Mouse (Mus musculus) neutrophil, adult 5-6 weeks (primary cell): Measurements from ENCODE around the gene Pank1. TPM values are rescaled to one million over a fixed set of nuclear protein-coding genes. Genes with fewer than 3 reads are reported as not detected.

Experiments
- ATAC-seq: fragments of 151-379, 151-347 bp; 2 replicates; pipeline ENCODE4 v1.8.0; 2017; ENCODE audit warnings: mild to moderate bottlenecking, moderate TSS enrichment; ENCODE audit not compliant: insufficient number of reproducible peaks, poor library complexity, low FRiP score, severe bottlenecking; ENCODE audit errors: extremely low read depth
- total RNA-seq: library from RNA; stranded (forward); fragments of 200-1000 nt; gene quantifications from 2 replicates; pipeline ENCODE4 v1.2.3, GENCODE M21; 2017

The Pank1 gene
- total RNA-seq, 1 experiment from 2014 or later: 4.1 TPM

DNA sequence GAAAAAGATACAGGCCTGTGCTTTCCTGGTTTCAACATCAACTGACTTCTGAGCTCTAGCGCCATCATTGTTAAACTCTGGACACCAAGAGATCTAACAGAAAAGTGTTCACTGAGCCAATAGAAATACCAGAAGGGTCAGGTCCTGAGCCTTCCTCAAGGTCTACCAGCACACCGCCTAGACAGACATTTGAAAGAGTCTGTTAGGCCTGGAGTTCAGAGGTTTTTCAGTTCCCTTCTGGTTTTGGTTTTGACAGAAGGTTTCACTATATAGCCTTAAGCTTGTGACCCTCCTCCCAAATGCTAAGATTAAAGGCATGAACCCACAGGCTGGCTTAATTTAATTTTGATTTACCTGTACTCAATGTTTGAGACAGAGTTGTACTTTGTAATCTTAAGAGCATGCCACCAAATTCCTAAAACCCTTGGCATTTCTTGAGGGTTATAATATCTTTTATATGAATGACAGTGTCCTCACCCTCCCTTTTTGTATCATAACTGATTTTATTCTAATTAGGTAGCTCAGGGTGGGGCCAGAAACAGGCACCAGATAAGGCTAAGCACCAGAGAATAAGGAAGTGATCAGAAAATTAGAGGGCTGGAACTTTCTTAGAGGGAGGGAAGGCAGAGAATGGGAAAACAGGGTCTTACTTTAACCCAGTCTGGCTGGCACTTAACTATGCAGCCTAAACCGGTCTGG lies 4.4 kb upstream of the Pank1 start:
- ATAC-seq: no peak

- ATAC-seq: no peak
These were observed 3.2 kb upstream of the Pank1 start for GRCm38 (mm10) chr19:34882443-34882842.

GRCm38 (mm10) chr19:34881160-34881559 lies 1.9 kb upstream of the Pank1 start:
- ATAC-seq: no peak

- ATAC-seq: no peak
These were observed 369 bp upstream of the Pank1 start for GRCm38 (mm10) chr19:34879624-34880023.

DNA sequence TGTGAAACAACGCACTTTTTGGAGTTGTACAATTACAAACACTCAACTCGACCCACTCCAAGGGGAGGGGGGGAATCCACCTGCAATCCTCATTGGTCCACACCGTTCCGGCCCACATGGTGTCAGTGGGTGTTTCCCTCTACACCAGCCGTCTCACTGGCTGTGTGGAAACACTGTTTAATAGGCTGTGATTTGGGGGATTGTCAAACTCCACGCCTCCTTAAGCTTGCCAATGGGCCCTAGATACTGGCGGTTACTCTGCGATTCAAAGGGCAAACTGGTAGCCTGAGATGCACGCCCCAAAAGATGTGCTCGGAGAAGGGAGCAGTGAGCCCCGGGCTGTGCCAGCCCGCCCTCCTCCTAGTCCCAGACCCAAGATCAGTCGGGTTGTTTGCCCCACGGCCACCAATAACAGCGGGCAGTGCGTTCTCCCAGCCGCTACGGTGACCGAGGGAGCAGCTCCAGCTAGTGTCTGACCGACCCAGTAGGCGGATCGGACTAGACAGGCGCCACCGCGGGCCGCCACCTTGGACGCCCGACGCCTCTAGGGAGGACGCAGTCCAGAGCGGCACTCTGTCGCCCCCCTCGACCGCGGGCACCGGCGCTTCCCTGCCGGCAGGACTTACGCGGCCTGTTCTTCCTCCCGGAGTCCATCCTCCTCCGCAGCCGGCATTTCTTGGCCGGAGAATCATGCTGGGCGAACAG lies 1.2 kb downstream of the Pank1 start:
- ATAC-seq: peak; percentile 91

DNA sequence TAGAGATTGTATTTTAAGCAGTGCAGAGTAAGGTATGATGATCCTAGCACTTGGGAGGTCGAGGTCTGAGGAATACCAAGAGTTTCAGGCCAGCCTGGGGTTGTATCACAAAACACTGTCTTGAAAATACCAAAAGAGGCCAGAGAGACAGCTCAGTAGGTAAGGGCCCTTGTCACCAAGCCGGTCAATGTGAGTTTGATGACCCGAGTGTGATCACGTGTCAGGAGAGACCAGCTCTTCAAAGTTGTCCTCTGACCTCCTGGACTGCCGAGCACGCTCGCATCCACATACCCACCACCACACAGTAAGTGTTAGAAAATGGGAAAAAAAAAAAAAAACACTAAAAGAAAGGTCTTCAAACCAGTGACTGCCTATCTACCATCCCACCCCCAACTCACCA lies 2.6 kb downstream of the Pank1 start:
- no peak for ATAC-seq

DNA sequence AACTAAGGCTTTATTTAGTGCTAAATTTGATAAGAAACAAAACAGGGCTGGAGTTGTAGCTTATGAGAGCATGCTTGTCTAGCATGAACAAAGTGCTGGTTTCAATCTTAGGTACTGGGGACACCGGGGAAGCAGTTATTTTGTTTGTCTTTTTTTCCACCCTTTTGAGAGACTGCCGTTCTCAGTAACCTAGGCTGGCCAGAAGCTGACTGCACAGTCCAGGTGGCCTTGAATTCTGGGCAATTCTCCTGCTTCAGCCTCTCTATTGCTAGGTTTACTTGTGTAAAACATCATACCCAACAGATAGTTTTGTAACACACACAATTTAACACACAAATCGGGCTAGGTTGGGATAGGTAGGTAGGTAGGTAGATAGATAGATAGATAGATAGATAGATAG lies 9.9 kb downstream of the Pank1 start:
- ATAC-seq: no peak

DNA sequence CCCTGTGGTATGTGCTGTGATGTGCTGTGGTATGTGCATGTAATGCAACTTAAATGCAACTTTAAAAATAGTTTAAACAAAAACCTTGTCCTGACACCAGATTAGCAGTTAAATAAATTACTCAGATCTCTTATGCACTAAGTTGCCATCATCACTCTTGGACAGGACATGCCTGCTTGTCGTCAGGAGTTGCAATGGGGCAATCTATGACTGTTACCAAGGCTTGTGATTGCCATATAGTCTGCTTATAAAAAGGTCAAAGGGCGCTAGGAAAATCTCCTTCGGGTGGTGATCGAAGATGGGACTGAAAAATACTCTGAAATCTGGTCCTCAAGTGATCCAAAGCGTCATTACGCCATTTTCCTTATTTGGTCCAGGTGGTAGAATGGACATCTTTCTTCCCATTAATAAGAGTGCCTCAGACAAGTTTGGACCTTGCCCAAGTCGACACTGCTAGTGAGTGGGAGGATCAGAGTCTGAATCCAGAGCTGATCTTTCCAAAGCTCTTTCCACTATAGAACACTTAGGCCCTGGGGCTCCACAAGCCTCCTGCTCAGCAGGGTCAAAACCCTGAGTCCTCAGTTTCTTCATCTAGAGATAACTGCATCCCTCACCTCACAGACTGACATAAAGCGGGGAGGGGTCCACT lies 11.0 kb downstream of the Pank1 start:
- no peak for ATAC-seq

GRCm38 (mm10) chr19:34863737-34864136 lies 15.5 kb downstream of the Pank1 start:
- ATAC-seq: no peak

DNA sequence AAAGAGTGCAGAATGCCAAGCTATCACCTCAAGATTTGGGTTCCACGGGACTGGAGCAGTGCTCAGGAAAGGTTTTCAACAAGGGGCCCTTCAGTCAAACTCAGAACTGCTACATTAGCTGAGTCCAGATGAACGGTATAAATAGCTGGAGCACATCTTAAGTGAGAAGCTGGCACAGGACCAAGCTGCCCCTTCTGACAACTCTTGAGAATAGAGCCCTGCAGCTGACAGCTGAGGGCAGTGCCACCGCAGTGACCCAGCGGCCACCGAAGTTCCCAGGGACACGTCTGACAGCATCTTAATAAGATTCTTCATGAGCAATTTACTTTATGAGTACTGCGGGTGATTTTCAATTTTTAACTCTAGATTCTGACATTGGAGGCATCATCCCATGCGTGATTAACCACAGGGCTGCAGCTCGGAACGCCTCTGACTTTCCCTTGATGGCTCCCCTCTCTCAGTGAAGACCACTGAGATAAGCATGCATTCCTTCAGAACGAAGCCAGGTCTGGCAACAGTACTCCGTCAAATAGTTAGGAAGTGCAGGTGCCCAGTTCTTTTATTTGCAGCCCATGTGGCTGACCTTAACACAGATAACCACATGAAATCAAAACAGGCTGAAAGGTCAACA lies 23.1 kb downstream of the Pank1 start:
- no peak for ATAC-seq

- no peak for ATAC-seq
These were observed 28.1 kb downstream of the Pank1 start for GRCm38 (mm10) chr19:34851161-34851560.

DNA sequence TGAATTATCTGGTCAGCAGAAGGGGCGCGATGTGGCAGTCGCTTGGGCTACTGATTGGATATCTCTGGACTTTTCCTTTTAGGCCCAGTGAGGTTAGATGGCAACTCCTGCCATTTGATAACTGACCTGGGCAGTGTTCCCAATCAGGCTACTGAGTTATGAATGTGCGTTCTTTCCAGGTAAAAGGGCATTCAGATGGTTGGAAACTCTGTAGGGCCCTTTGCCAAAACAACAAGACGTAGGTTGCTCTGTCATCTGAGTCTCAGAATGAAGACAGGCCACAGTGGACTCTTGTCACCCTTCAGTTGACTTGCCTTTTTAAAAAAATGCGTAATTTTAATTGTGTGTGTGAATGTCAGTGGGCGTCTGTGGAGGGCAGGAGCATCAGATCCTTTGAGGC lies 29.8 kb downstream of the Pank1 start:
- no peak for ATAC-seq

DNA sequence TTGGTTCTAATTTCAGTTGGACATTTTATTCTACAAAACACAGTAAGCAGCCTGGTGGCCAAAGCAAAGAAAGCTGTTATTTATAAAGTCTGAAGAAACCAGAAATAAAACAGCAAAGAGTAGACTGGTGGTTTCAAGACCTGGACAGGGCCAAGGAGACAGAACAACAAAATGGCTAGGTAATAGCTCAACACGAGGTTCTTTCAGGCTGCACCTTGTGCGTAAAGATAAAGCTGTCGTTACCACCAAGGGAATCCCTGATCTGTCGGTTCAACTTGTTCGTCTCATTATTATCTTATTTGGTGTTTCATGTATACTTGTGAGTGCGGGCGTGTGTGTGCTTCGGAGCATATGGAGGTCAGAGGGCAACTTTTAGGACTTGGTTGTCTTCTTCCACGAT lies 31.1 kb downstream of the Pank1 start:
- ATAC-seq: no peak

DNA sequence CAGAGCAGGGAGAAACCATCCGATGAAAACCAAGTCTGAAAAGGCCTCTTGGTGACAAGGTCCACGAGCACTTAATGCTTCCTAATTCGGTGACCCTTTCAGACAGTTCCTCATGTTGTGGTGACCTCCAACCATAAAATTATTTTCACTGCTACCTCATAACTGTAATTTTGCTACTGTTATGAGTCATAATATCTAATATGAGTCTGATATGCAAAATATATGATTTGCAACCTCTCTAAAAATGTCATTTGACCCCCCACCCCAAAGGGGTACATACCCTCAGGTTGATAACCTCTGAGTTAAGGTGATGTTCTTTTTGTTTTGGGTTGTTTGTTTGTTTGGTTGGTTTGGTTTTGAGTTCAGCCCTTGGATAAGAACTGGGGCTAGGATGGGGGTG lies 32.2 kb downstream of the Pank1 start:
- ATAC-seq: no peak

DNA sequence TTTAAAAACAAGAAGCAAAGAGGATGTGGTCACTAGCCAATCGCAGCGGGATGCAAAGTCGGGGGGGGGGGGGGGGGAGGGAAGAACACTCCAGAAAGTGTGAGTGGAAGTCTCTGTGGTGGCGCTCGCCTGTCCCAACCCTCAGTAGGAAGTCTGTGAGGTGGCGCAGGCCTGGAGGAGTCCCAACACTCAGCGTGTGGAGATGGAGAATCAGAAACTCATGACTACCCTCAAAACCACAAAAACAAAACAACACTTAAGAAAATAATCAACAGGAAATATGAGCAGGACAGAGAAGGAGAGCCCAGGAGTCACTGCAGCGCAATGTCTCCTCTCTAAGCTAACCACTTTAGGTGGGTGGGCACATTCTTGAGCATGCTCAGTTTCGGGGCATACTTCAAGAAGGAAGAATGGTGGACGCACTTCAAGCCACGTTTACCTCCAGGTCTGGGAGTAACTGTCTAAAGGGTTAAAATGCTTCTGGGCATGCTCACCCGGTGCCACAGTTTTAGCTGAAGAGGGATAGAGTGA lies 32.7 kb downstream of the Pank1 start:
- ATAC-seq: peak; percentile 71

DNA sequence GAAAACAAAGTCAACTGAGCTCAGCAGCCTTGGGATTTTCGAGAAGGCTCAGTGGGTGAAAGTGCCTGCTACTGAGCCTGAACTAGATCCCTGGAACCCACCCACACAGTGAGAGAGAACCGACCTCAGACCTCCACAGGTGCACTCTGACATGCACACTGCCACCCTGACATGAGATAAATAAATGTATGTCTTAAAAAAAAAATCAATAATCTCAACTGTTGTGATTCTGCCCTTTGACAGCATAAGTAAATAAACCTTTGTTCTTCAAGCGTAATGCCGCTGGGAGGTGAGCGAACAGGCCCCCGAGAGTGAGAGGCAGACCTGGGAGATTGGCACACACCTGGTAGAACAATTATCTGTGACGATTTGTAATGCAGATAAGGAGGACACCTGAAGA lies 33.2 kb downstream of the Pank1 start:
- no peak; the same call in 1 of the 2 replicates for ATAC-seq

DNA sequence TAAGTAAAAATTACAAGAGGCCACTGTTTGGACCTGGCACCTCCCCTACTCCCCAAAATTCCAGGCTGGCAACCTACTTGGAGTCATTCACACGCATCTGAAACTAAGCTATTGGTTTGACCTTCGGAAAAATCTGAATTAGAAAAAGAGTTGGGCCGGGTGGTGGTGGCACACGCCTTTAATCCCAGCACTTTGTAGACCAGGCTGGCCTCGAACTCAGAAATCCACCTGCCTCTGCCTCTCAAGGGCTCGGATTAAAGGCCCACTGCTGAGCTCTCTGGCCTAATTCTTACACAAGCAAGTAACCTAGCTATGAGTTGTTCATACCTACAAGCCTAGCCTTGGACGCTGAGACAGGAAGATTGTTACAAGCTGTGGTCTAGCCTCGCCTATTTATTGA lies 33.9 kb downstream of the Pank1 start:
- no peak for ATAC-seq

DNA sequence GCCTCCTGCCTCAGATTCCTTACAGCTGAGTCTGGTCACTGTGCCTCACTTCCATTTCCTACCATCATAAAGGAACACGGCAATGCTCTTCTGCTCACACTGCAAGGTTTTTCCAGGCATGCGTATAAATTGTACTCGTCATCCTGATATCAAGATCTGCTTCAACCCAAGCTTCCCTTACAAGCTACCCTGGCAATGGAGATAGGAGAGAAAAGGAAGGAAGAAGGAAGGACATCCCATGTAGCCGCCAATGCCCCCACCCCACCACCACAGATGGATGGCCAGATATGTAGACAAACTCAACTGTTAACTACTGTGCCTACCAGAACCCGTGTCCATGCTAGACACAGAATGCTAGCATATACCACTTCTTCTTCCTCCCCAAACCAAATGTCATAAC lies 34.5 kb downstream of the Pank1 start:
- ATAC-seq: no peak

DNA sequence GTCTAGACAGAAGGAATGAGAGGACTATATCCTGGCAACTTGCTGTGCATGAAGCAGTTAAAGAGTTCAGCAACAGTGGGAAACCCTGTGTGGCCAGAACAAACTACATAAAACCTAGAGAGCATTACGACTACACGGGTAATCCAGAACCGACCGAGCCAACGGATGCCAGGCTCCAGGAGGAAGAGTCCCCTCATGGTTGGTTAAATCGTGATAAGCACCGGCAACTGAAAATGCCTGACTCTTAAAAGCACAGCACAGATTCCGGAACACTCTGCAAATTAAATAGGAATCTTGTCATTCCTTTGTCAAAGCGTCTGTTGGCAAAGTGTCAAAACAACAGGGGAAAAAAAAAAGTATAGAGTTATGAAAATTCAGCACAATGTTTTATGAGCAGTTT lies 35.2 kb downstream of the Pank1 start:
- ATAC-seq: no peak
